Mouse (Mus musculus): ENCODE data around the gene Osbpl10. TPM values are rescaled to one million over a fixed set of nuclear protein-coding genes. Genes with fewer than 3 reads are reported as not detected.

Osbpl10 gene
- polyA plus RNA-seq, 1 experiment from 2014 or later, result 0.90 TPM

DNA sequence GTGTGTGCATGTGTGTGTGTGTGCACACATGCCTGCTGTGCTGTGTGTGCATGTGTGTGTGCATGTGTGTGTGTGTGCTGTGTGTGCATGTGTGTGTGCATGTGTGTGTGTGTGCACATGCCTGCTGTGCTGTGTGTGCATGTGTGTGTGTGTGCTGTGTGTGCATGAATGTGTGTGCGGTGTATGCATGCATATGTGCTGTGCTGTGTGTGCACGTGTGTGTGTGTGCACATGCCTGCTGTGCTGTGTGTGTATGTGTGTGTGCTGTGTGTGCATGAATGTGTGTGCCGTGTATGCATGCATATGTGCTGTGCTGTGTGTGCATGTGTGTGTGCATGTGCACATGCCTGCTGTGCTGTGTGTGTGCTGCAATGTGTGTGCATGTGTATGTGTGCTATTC, 9.7 kb downstream of the Osbpl10 start:
- DNase-seq (ENCODE audit: low spot score) (no peak), ATAC-seq (replicated peaks; ENCODE audit: insufficient number of reproducible peaks, low FRiP score, low TSS enrichment, low read depth) (no peak)
- Histone ChIP-seq H3K4me3 (ENCODE audit: low read depth, low read length) (no peak overlapping the region), H3K9ac (replicated peaks; ENCODE audit: low read length) (no peak overlapping the region), H3K27me3 (ENCODE audit: control insufficient read depth, insufficient read depth, low read length) (no peaks in the 10 kb centered on the region), H3K27ac (replicated peaks; ENCODE audit: low read depth, low read length) (no peak overlapping the region), H3K4me2 (ENCODE audit: low read depth, low read length) (no peak overlapping the region), H3K4me1 (ENCODE audit: control insufficient read depth, insufficient read depth, low read length) (no peaks in the 10 kb centered on the region), H3K9me3 (replicated peaks; ENCODE audit: control insufficient read depth, low read length) (no peaks in the 10 kb centered on the region), H3K36me3 (replicated peaks; ENCODE audit: control insufficient read depth, insufficient read depth, low read depth, low read length) (no peaks in the 10 kb centered on the region)
- WGBS, result 94% methylated on average over 3 of the region's 3 CpGs

DNA sequence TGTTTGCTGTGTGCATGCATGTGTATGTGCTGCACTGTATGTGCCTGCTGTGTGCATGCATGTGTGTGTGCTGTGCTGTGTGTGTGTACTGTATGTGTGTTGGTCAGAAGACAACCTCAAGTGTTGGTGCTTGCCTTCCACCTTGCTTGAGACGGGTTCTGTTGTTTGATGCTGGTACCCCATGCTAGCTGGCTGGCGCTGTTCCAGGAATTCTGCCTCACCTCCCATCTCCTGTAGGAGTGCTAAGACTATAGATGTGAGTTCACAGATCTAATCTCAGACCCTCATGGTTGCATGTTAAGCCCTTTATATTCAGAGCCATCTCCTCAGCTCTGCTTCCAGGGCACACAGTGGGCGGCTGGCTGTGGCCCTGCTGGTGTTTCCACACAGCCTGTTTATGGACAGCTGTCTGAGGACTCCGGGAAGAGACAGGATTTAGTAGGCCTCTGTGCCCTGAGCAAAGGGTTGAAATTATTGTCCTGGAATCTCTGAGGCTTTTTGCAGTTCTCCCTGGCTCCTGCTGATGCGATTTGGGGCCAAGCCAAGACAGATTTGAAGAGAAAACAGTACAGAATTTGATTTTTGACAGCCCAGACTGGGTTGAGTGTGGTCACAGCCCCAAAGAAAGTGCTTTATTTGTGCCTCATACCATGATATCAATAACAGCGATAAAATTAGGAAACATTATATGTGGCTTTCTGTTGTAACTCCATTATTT, 10.4 kb downstream of the Osbpl10 start:
- no peaks in the 10 kb centered on the region for H3K27me3 ChIP-seq (ENCODE audit: control insufficient read depth, insufficient read depth, low read length)
- H3K4me1 ChIP-seq (ENCODE audit: control insufficient read depth, insufficient read depth, low read length), result no peaks in the 10 kb centered on the region
- DNase-seq (ENCODE audit: low spot score) (no peak), ATAC-seq (replicated peaks; ENCODE audit: insufficient number of reproducible peaks, low FRiP score, low TSS enrichment, low read depth) (no peak)
- H3K9me3 ChIP-seq (replicated peaks; ENCODE audit: control insufficient read depth, low read length), result no peaks in the 10 kb centered on the region
- H3K4me3 ChIP-seq (ENCODE audit: low read depth, low read length), result no peak overlapping the region
- no peak overlapping the region for H3K27ac ChIP-seq (replicated peaks; ENCODE audit: low read depth, low read length)
- H3K9ac ChIP-seq (replicated peaks; ENCODE audit: low read length), result no peak overlapping the region
- 84% methylated on average over 6 of the region's 6 CpGs for WGBS
- no peak overlapping the region for H3K4me2 ChIP-seq (ENCODE audit: low read depth, low read length)
- no peaks in the 10 kb centered on the region for H3K36me3 ChIP-seq (replicated peaks; ENCODE audit: control insufficient read depth, insufficient read depth, low read depth, low read length)

- Histone ChIP-seq H3K4me1 (ENCODE audit: control insufficient read depth, insufficient read depth, low read length) (no peaks in the 10 kb centered on the region), H3K27ac (replicated peaks; ENCODE audit: low read depth, low read length) (no peak overlapping the region), H3K4me2 (ENCODE audit: low read depth, low read length) (no peak overlapping the region), H3K9ac (replicated peaks; ENCODE audit: low read length) (no peak overlapping the region), H3K27me3 (ENCODE audit: control insufficient read depth, insufficient read depth, low read length) (no peaks in the 10 kb centered on the region), H3K4me3 (ENCODE audit: low read depth, low read length) (no peak overlapping the region), H3K9me3 (replicated peaks; ENCODE audit: control insufficient read depth, low read length) (no peaks in the 10 kb centered on the region), H3K36me3 (replicated peaks; ENCODE audit: control insufficient read depth, insufficient read depth, low read depth, low read length) (no peaks in the 10 kb centered on the region)
- ATAC-seq (replicated peaks; ENCODE audit: insufficient number of reproducible peaks, low FRiP score, low TSS enrichment, low read depth), result no peak
- WGBS, result 86% methylated on average over 10 of the region's 10 CpGs
- no peak for DNase-seq (ENCODE audit: low spot score)
Measured at GRCm38 (mm10) chr9:114990421-114990820, 12.1 kb downstream of the Osbpl10 start.

DNA sequence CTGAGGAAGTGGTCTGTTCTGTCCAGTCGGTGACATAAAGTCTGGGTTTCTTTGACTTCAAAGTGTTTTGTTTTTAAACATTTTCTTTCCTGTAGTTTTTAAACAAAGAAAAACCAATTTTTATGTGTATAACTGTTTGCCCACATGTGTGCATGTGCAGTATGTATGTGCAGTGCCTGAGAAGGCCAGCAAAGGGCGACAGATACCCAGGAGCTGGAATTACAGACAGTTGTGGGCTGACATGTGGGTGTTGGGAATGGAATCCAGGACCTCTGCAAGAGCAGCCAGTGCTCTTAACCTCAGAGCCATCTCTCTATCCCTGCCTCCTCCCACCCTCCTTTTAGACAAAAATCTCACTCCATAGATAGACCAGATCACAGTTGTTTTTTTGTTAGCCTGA, 14.2 kb downstream of the Osbpl10 start:
- Histone ChIP-seq H3K4me2 (ENCODE audit: low read depth, low read length) (no peak overlapping the region), H3K36me3 (replicated peaks; ENCODE audit: control insufficient read depth, insufficient read depth, low read depth, low read length) (no peaks in the 10 kb centered on the region), H3K9ac (replicated peaks; ENCODE audit: low read length) (no peak overlapping the region), H3K27me3 (ENCODE audit: control insufficient read depth, insufficient read depth, low read length) (no peaks in the 10 kb centered on the region), H3K9me3 (replicated peaks; ENCODE audit: control insufficient read depth, low read length) (no peaks in the 10 kb centered on the region), H3K27ac (replicated peaks; ENCODE audit: low read depth, low read length) (no peak overlapping the region), H3K4me1 (ENCODE audit: control insufficient read depth, insufficient read depth, low read length) (no peaks in the 10 kb centered on the region), H3K4me3 (ENCODE audit: low read depth, low read length) (no peak overlapping the region)
- WGBS, result 96% methylated on average over 2 of the region's 2 CpGs
- DNase-seq (ENCODE audit: low spot score) (no peak), ATAC-seq (replicated peaks; ENCODE audit: insufficient number of reproducible peaks, low FRiP score, low TSS enrichment, low read depth) (no peak)

- DNase-seq (ENCODE audit: low spot score), result no peak
- no peak for ATAC-seq (replicated peaks; ENCODE audit: insufficient number of reproducible peaks, low FRiP score, low TSS enrichment, low read depth)
- H3K27ac ChIP-seq (replicated peaks; ENCODE audit: low read depth, low read length), result no peak overlapping the region
- H3K4me1 ChIP-seq (ENCODE audit: control insufficient read depth, insufficient read depth, low read length), result no peaks in the 10 kb centered on the region
- H3K27me3 ChIP-seq (ENCODE audit: control insufficient read depth, insufficient read depth, low read length), result no peaks in the 10 kb centered on the region
- no peaks in the 10 kb centered on the region for H3K36me3 ChIP-seq (replicated peaks; ENCODE audit: control insufficient read depth, insufficient read depth, low read depth, low read length)
- no peak overlapping the region for H3K4me3 ChIP-seq (ENCODE audit: low read depth, low read length)
- WGBS, result 87% methylated on average over 4 of the region's 4 CpGs
- H3K9me3 ChIP-seq (replicated peaks; ENCODE audit: control insufficient read depth, low read length), result no peaks in the 10 kb centered on the region
- H3K9ac ChIP-seq (replicated peaks; ENCODE audit: low read length), result no peak overlapping the region
- no peak overlapping the region for H3K4me2 ChIP-seq (ENCODE audit: low read depth, low read length)
Measured at GRCm38 (mm10) chr9:114995250-114995649, 16.9 kb downstream of the Osbpl10 start.

DNA sequence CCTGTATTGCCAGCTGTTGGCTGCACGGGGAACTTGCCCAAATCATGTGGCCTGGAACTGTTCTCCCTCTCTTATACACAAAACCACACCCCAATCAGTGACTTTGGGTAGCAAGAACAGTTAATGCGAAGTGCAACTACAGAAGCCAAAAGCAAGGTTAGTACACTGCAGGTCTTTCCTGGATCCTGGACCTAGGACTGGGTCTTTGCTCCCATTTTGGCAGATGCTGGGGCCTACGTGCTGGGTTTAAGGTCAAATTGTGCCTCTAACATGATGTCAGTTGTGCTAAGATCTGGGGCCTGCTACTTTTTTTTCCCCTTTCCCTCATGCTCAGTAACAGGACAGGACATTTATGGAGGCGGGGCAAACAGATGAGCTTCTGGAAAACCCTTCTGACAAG, 17.3 kb downstream of the Osbpl10 start:
- Histone ChIP-seq H3K4me1 (ENCODE audit: control insufficient read depth, insufficient read depth, low read length) (no peaks in the 10 kb centered on the region), H3K9me3 (replicated peaks; ENCODE audit: control insufficient read depth, low read length) (no peaks in the 10 kb centered on the region), H3K27me3 (ENCODE audit: control insufficient read depth, insufficient read depth, low read length) (no peaks in the 10 kb centered on the region), H3K36me3 (replicated peaks; ENCODE audit: control insufficient read depth, insufficient read depth, low read depth, low read length) (no peaks in the 10 kb centered on the region), H3K4me2 (ENCODE audit: low read depth, low read length) (no peak overlapping the region), H3K27ac (replicated peaks; ENCODE audit: low read depth, low read length) (no peak overlapping the region), H3K9ac (replicated peaks; ENCODE audit: low read length) (no peak overlapping the region), H3K4me3 (ENCODE audit: low read depth, low read length) (no peak overlapping the region)
- ATAC-seq (replicated peaks; ENCODE audit: insufficient number of reproducible peaks, low FRiP score, low TSS enrichment, low read depth), result no peak
- 91% methylated on average over 4 of the region's 4 CpGs for WGBS
- DNase-seq (ENCODE audit: low spot score), result no peak

- H3K4me2 ChIP-seq (ENCODE audit: low read depth, low read length), result no peak overlapping the region
- H3K9me3 ChIP-seq (replicated peaks; ENCODE audit: control insufficient read depth, low read length), result no peaks in the 10 kb centered on the region
- ATAC-seq (replicated peaks; ENCODE audit: insufficient number of reproducible peaks, low FRiP score, low TSS enrichment, low read depth) (no peak), DNase-seq (ENCODE audit: low spot score) (no peak)
- no peaks in the 10 kb centered on the region for H3K4me1 ChIP-seq (ENCODE audit: control insufficient read depth, insufficient read depth, low read length)
- H3K27me3 ChIP-seq (ENCODE audit: control insufficient read depth, insufficient read depth, low read length), result no peaks in the 10 kb centered on the region
- H3K9ac ChIP-seq (replicated peaks; ENCODE audit: low read length), result no peak overlapping the region
- H3K4me3 ChIP-seq (ENCODE audit: low read depth, low read length), result no peak overlapping the region
- no peaks in the 10 kb centered on the region for H3K36me3 ChIP-seq (replicated peaks; ENCODE audit: control insufficient read depth, insufficient read depth, low read depth, low read length)
- H3K27ac ChIP-seq (replicated peaks; ENCODE audit: low read depth, low read length), result no peak overlapping the region
- WGBS, result 98% methylated on average over 6 of the region's 6 CpGs
Measured at GRCm38 (mm10) chr9:114996489-114996888, 18.1 kb downstream of the Osbpl10 start.

DNA sequence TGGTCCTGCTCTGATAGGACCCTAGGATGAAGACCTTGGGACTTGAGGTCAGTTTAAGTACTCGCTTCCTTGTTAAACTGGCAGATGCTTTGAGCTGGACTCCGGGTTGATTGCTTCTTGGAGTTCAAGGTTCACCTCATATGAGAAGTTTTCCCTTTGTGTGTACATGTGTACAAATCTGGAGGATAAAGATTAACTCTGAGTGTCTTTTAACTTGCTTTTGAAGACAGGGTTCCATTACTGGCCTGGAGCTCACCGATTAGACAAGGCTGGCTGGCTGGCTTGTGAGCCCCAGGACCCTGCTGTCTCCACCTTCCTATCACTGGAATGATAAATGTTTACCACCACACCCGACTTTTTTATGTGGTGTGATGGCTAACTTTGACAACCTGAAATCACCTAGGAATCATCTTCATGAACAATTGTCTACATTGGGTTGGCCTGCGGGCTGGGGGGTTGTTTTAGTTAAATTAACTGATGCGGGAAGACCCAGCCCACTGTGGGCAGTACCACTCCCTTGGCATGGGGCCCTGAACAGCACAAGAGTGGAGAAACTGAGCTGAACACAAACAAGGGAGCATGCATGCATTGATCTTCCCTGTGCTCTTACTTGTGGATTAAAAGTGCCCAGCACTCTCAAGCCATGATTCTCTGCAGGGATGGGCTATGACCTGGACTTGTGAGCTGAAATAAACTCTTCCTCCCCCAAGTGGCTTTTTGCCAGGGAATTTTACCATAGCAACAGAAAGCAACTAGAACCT, 20.8 kb downstream of the Osbpl10 start:
- no peaks in the 10 kb centered on the region for H3K9me3 ChIP-seq (replicated peaks; ENCODE audit: control insufficient read depth, low read length)
- no peak overlapping the region for H3K4me3 ChIP-seq (ENCODE audit: low read depth, low read length)
- whole genome bisulfite sequencing, result 83% methylated on average over 6 of the region's 6 CpGs
- H3K27me3 ChIP-seq (ENCODE audit: control insufficient read depth, insufficient read depth, low read length), result no peaks in the 10 kb centered on the region
- no peak for ATAC-seq (replicated peaks; ENCODE audit: insufficient number of reproducible peaks, low FRiP score, low TSS enrichment, low read depth)
- H3K9ac ChIP-seq (replicated peaks; ENCODE audit: low read length), result no peak overlapping the region
- DNase-seq (ENCODE audit: low spot score), result no peak
- H3K4me2 ChIP-seq (ENCODE audit: low read depth, low read length), result no peak overlapping the region
- no peaks in the 10 kb centered on the region for H3K4me1 ChIP-seq (ENCODE audit: control insufficient read depth, insufficient read depth, low read length)
- H3K27ac ChIP-seq (replicated peaks; ENCODE audit: low read depth, low read length), result no peak overlapping the region
- no peaks in the 10 kb centered on the region for H3K36me3 ChIP-seq (replicated peaks; ENCODE audit: control insufficient read depth, insufficient read depth, low read depth, low read length)

Data from embryonic facial prominence, embryonic 11.5 days (tissue).